Mouse (Mus musculus) lung, postnatal 25 days (tissue): ENCODE measurements around the gene Ocln.
"Not testable (repeated sequence)": the region's sequence is repeated elsewhere in the genome, so short reads cannot be mapped to it uniquely, and the experiment has no call there.

ENCODE experiments used
- DNase-seq: peaks from one replicate; pipeline ENCODE4 v3.0.0; 2022; ENCODE audit warnings: low spot score

The Ocln gene

DNA sequence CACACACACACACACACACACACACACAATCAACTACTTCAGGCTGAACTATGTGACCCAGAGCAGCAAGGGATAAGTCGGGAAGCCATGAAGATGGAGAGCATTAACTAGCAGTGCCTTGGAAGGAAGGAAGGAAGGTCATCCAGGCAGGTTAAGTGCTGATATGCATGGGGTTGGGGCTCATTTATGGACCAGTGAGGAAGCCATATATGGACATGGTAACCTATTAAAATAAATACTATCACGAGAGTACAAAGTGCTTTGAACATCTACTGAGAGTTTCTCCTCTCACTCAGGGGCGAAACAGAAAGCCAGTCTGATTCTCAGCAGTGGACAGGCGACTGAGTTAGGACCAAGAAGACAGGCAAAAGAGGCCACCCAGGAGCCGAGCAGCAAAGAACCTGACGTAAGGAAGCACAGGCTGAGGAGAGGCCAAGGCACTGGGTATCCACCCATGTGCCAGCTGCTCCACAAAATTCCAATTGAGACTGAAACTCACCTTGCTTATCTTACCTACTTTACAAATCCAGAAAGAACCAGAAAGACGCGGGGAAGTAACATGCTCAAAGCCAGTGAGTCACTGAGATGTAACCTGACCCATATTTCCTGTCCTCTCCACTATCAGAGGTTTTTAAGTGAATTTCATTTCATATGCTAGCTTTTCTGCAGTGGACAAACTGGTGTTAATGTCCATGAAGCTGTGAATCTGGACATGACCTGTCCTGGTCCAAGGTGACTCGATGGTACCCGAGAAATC lies 9.3 kb downstream of the Ocln start:
- no peak for DNase-seq

- no peak for DNase-seq
These were observed 16.4 kb downstream of the Ocln start for GRCm38 (mm10) chr13:100536149-100536548.

DNA sequence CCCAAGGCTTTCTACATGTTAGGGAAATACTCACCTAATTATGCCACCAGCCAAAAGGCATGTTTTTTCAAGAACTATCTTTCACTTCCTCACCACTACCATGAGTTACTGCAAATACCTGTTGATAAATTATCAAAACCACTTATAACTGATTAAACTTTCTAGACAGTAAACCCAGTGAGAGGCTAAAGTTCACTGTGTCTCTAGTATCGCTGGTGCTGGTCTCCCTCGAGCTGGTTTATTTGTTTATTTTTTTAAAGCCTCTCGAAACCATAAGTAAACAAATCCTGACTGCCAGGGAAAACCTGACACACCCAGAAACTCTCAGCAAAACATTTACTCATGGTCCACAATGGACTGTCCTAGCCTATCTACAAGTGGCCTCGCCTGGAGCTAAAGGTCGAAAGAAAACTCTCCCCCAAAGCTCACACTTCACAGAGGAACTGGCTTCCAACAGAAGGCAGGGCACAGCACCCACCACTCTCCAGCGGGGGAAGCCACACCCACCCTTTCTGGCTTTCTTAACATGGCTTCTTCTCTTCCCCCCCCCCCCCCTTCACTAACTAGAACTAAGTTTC lies 19.6 kb downstream of the Ocln start:
- DNase-seq, result peak; percentile 73

DNA sequence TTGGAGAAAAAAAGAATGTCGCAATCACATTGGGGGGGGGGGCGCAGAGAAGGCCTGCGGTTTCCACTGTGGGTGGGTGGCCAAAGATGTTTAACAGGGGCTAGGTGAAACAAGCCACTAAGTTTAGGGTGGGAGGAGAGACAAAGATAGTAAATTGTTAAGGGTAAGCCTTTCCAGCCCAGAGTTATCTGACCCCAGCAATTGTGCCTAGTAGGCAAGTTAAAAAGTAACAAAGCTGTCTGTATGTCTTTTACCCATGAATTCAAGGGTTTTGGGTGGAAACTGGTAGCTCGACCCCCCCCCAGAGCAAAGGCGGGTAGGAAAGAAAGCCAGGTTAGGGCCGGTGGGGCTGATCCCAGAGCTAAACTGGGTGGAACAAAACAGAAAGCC lies 25.9 kb downstream of the Ocln start:
- no peak for DNase-seq

GRCm38 (mm10) chr13:100525935-100526648 lies 26.4 kb downstream of the Ocln start:
- peak; percentile 28 for DNase-seq

- no peak for DNase-seq
These were observed 27.6 kb downstream of the Ocln start for GRCm38 (mm10) chr13:100524896-100525295.

GRCm38 (mm10) chr13:100523698-100524097 lies 28.8 kb downstream of the Ocln start:
- DNase-seq, result no peak

DNA sequence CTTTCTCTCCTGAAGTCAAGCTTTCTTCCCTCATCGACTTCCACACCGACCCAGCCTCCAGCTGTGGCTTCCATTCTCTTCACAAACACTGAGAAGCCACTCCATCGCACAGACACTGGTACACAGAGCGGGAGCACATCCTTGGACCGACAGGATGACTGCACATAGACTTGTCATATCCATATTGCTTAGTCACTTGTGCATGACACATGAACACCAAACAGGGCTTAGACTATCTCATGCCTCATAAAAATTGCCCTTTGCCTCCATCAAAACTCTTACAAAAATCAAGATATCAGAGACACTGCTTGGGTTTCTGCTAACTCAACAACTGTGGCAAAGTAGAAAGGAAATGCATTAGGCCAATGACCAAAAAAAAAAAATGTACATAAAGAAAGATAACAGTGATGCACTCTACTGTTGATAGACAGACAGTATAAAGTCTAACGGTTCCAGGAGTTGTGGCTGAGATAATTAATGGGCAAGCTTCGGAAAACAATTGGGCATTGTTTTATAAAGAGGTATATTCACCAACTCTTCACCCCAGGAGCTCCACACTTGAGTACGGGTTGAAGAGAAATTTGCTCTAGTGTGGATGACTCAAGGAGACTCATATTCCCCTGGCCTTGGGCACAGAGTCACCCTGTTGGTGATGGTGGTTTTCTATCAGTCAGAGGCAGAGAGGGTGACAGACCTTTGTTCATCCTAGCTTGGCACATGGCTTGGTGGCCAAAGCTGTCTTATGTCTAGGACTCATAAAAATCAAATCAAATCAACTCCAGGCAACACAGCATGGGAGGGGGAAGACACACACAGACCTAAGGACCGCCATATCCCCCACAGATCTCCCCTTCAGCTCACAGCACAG lies 30.6 kb downstream of the Ocln start:
- no peak for DNase-seq

- no peak for DNase-seq
These were observed 33.4 kb downstream of the Ocln start for GRCm38 (mm10) chr13:100519162-100519561.

GRCm38 (mm10) chr13:100518191-100518590 lies 34.3 kb downstream of the Ocln start:
- peak; percentile 21 for DNase-seq

- no peak for DNase-seq
These were observed 34.8 kb downstream of the Ocln start for GRCm38 (mm10) chr13:100517652-100518153.

GRCm38 (mm10) chr13:100516213-100517105 lies 36.1 kb downstream of the Ocln start:
- DNase-seq, result peak; percentile 23

DNA sequence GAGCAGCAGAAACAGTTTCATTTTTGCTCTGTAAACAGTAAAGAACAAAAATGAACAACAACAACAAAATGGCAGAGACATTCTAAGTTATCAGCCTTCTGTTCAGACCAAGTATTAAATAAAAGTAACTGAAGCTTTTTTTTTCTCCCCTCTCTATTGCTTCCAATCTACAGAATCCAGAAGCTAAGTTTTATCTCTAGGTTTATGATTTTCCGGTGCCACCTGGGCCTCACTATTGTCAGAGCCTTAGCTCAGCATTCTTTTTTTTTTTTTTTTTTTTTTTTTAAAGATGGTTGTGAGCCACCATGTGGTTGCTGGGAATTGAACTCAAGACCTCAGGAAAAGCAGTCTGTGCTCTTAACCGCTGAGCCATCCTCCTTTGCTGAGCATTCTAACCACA lies 39.7 kb downstream of the Ocln start:
- no peak for DNase-seq

GRCm38 (mm10) chr13:100511860-100512364 lies 40.6 kb downstream of the Ocln start:
- DNase-seq, result no peak

DNA sequence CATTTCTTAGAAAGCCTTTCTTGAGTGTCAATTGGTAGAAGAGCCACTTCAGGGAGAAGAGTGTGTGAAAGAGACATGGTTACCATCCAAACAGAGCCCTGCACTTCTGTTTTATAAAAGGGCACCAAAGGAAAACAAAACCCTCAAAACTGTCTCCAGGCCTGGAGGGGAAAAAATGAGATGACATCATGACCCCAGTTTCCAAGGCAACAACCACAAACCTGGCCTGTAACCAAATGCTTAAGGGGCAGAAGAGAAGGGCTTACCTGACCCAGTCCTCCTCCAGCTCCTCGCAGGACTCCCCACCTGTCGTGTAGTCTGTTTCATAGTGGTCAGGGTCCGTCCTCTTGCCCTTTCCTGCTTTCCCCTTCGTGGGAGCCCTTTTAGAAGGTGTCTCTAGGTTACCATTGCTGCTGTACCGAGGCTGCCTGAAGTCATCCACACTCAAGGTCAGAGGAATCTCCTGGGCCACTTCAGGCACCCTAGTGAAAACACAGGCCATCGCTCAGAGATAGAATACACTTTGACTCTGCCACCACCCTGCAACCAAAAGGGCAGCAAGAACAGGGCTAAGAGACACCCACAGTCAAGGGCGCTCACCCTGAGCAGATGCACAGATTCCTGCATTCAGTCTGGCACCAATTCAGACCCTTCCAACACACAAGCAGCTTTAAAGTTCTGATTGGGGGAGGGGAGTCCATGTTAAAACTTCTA lies 41.2 kb downstream of the Ocln start:
- peak; percentile 41 for DNase-seq

GRCm38 (mm10) chr13:100499625-100500024 lies 52.9 kb downstream of the Ocln start:
- not testable (repeated sequence) for DNase-seq

- DNase-seq, result peak; percentile 81
These were observed 57.2 kb downstream of the Ocln start for GRCm38 (mm10) chr13:100495337-100495736.

GRCm38 (mm10) chr13:100494370-100494769 lies 58.1 kb downstream of the Ocln start:
- not testable (repeated sequence) for DNase-seq

DNA sequence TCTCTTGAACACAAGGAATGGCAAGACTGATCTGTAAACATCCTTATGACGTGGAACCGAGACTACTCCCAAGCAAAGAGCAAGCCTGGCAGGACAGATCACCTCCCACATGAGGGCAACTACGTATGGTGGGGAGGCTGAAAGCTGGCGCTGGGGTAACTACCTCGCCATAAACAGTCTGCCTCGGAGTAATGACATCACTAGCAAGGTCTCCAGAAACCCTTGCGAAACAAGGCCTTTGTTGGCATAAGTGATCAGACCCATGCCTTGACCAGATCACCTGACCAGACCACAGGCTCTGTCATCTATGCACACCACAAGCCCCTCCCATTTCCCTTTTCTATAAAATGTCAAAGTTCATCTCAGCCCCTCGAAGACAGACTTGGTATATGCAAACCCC lies 59.2 kb downstream of the Ocln start:
- no peak for DNase-seq
